Mouse (Mus musculus) B cell, adult 62 days (primary cell): ENCODE results near the gene Arv1. TPM values are rescaled to one million over a fixed set of nuclear protein-coding genes. Genes with fewer than 3 reads are reported as not detected.

Experiments used
- total RNA-seq: library from RNA; stranded (reverse); gene quantifications from 4 replicates; pipeline ENCODE4 v1.2.4, GENCODE M21; 2023

Gene Arv1
- total RNA-seq = 17.0 to 23.3 TPM (median 19.7 TPM) in 4 replicates

DNA sequence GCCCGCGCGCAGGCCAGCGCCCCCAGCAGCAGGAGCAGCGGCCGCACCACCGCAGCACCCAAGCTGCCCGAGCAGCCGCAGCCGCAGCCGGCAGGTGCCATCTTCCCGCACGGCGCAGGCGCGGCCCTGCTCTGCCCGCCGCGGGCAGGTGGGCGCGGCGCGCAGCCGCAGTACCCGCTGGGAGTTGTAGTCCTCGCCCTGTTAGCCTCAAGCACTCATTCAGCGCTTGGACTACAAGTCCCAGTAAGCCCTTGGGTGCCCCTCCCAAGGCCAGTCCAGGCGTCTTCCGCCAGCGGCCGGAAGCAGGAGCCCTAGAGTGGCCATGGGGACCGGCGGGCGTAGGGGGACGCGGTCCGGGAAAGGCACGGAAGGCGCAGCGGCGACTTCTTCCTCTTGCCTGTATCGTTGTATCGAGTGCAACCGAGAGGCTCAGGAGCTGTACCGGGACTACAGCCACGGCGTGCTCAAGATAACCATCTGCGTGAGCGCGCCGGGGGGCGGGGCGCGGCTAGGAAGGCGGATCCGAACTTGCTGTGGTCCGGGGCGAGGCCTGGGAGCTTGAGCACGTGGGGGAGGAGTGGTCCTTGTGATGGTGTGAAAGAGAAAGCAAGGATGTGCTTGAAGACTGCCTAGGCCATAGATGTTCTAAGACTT lies at the start of gene Arv1, which contains the start of gene Ttc13:
Gene Arv1 (plus strand): TSS at position 278 of the 654 bp plus-strand sequence.
Gene Ttc13 (minus strand): TSS at position 122 of the 654 bp plus-strand sequence.

DNA sequence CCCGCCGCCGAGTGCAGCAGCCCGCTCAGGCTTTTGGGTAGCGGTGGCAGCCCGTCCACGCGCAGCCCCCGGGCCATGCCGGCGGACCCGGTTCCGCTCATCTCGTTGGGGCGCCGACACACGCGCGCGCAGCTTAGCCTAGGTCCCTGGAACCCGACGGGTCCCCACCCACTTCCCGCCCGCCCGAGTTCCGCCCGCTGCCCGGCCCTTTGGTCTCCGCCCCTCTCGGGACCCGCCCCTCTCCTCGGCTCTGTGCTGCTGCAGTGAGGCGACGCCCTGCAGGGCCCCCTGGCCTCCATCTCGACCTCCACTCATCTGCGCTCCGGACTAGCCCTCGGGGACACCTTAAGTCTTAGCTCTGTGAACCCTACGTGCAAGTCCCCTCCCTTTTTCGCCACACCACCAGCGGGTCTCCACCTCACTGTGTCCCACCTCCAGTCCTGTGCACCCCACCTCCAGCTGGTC lies 29.8 kb downstream of the Arv1 start, which contains the start of gene Fam89a:
Gene Fam89a (minus strand): TSS at position 124 of the 465 bp plus-strand sequence.

Other genes starting within 250 kb of the Arv1 start
- 37.5 to 55.4 TPM (median 46.8 TPM) in 4 replicates for gene Cog2, start 201.4 kb upstream of the Arv1 start, total RNA-seq
- gene Agt, start 152.4 kb upstream of the Arv1 start, total RNA-seq = not detected in 4 replicates
- not detected in 4 replicates for gene Capn9, start 146.0 kb upstream of the Arv1 start, total RNA-seq
- gene 2310022B05Rik, start 58.8 kb upstream of the Arv1 start, total RNA-seq = 7.2 to 10.0 TPM (median 8.4 TPM) in 4 replicates
- 79.7 to 95.6 TPM (median 83.2 TPM) in 4 replicates for gene Ttc13, start 156 bp upstream of the Arv1 start, total RNA-seq
- 0.73 TPM in 1 of 4 replicates, not detected in the others for gene Fam89a, start 29.7 kb downstream of the Arv1 start, total RNA-seq
- gene Trim67, start 71.0 kb downstream of the Arv1 start, total RNA-seq = not detected in 4 replicates
- gene Gnpat, start 140.9 kb downstream of the Arv1 start, total RNA-seq = 57.4 to 66.7 TPM (median 61.4 TPM) in 4 replicates
- gene 2810004N23Rik, start 141.0 kb downstream of the Arv1 start, total RNA-seq = 21.0 to 25.7 TPM (median 22.8 TPM) in 4 replicates
- gene Exoc8, start 175.6 kb downstream of the Arv1 start, total RNA-seq = 11.1 to 12.3 TPM (median 11.8 TPM) in 4 replicates
- gene Sprtn, start 175.7 kb downstream of the Arv1 start, total RNA-seq = 27.8 to 32.2 TPM (median 30.7 TPM) in 4 replicates
- gene Egln1, start 227.2 kb downstream of the Arv1 start, total RNA-seq = 15.4 to 17.3 TPM (median 16.9 TPM) in 4 replicates